Mouse (Mus musculus): ENCODE data around the gene Vmac. TPM values are rescaled to one million over a fixed set of nuclear protein-coding genes. Genes with fewer than 3 reads are reported as not detected.
A peak's percentile ranks its signal among the peaks of the same experiment; 100 is the strongest.

Gene Vmac
- polyA plus RNA-seq, 1 experiment from 2014 or later, result 14.3 TPM

GRCm38 (mm10) chr17:56757416-56758123, 39.7 kb upstream of the Vmac start, which contains the start of gene Nrtn:
Nrtn (minus strand) TSS chr17:56757530.
- H3K27me3 ChIP-seq (replicated peaks), result peaks cover 38% of the 10 kb centered on the region

GRCm38 (mm10) chr17:56756703-56757399, 39.0 kb upstream of the Vmac start:
- Histone ChIP-seq H3K27me3 (replicated peaks) (peaks cover 44% of the 10 kb centered on the region), H3K9me3 (no peaks in the 10 kb centered on the region), H3K4me1 (replicated peaks) (peaks cover 43% of the 10 kb centered on the region), H3K4me3 (replicated peaks) (peak overlapping the region; percentile 59), H3K36me3 (no peaks in the 10 kb centered on the region), H3K4me2 (replicated peaks) (peak overlapping the region; percentile 100), H3K27ac (no peak overlapping the region), H3K9ac (peak overlapping the region; percentile 61)
- ATAC-seq, result peak; percentile 23
- WGBS, result under 1% methylated on average over 51 of the region's 51 CpGs

More at GRCm38 (mm10) chr17:56757416-56758123, 39.7 kb upstream of the Vmac start, which contains the start of gene Nrtn:
- Histone ChIP-seq H3K36me3 (no peaks in the 10 kb centered on the region), H3K9ac (peak within 1 kb of the TSS; percentile 61), H3K4me3 (replicated peaks) (peak within 1 kb of the TSS; percentile 59), H3K4me1 (replicated peaks) (peaks cover 48% of the 10 kb centered on the region), H3K27ac (peak within 1 kb of the TSS; percentile 32; the same call in 1 of the 2 replicates), H3K4me2 (replicated peaks) (peak within 1 kb of the TSS; percentile 100), H3K9me3 (no peaks in the 10 kb centered on the region)
- under 1% methylated on average over 38 of the region's 48 CpGs for WGBS
- peak; percentile 71 for ATAC-seq

DNA sequence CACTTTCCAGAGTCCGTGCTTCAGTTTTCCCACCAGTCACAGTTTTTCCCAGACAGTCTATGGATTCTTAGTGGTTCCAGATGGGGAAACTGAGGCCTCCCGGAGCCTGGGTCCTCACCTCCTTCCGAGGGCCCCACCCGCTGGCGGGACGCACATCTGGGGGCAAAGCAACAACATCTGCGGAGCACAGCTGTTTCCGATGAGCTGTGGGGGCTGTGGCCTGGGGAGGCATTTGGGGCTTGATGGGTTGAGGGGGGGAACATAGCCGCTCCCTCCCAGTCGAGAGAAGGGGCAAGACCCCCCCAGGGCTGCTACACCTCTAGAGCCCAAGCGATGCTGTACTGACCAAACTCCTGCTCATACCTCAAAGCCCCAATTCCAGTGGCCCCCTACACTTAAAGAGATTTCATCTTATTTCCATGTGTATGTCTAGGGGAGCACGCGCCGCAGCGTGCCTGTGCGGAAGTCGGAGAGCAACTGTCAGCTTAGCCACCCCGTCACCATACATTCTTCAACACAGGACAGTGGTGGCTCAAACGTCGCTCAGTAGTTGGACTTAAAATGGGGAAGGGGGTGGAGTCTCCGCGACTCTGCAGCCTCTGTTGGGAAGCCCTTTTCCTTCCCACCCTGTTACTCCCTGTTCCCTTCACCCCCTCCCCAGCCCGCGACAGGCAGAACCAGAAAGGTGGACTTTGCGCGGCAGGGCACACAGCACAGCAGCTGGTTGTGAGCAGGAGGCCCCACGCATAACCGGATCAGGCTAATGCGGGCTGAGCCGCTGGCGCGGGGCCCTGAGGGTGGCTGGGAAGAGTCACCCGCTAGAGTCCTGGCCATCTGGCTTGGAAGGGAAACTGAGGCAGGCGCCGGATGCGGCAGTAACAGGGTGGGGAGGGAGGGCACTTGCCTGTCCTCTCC, 36.7 kb upstream of the Vmac start:
- Histone ChIP-seq H3K9ac (no peak overlapping the region), H3K9me3 (no peaks in the 10 kb centered on the region), H3K36me3 (no peaks in the 10 kb centered on the region), H3K4me2 (replicated peaks) (peak overlapping the region; percentile 49), H3K27me3 (replicated peaks) (peaks cover 48% of the 10 kb centered on the region), H3K27ac (no peak overlapping the region), H3K4me3 (replicated peaks) (no peak overlapping the region), H3K4me1 (replicated peaks) (peaks cover 37% of the 10 kb centered on the region)
- WGBS, result 17% methylated on average over 36 of the region's 36 CpGs
- no peak for ATAC-seq

GRCm38 (mm10) chr17:56753452-56753851, 35.6 kb upstream of the Vmac start:
- Histone ChIP-seq H3K4me1 (replicated peaks) (peaks cover 34% of the 10 kb centered on the region), H3K36me3 (no peaks in the 10 kb centered on the region), H3K4me2 (replicated peaks) (no peak overlapping the region), H3K9me3 (no peaks in the 10 kb centered on the region), H3K27me3 (replicated peaks) (peaks cover 48% of the 10 kb centered on the region), H3K4me3 (replicated peaks) (no peak overlapping the region), H3K27ac (no peak overlapping the region), H3K9ac (no peak overlapping the region)
- ATAC-seq, result no peak
- whole genome bisulfite sequencing, result 26% methylated on average over 15 of the region's 15 CpGs

- peak; percentile 55 for ATAC-seq
- H3K9ac ChIP-seq, result peak overlapping the region; percentile 32
These were observed 33.7 kb upstream of the Vmac start for GRCm38 (mm10) chr17:56751404-56752072.

DNA sequence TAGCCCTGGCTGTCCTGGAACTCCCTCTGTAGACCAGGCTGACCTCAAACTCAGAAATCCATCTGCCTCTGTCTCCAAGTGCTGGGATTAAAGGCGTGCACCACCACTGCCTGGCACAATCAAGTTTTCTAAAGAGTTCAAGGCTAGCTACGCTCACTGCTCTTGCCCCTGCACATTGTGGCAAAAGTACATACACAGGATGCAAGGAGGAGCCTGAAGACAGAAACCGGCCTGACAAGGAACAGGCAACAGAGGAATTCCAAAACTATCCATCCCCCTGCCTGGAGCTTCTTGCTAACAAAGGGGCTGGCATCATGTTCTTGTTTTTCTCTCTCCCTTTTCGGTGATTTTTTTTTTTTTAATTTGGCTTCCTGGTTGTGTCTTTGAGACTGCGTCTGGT, 26.4 kb upstream of the Vmac start:
- H3K27ac ChIP-seq, result no peak overlapping the region
- no peak overlapping the region for H3K4me3 ChIP-seq (replicated peaks)

More at GRCm38 (mm10) chr17:56751404-56752072, 33.7 kb upstream of the Vmac start:
- Histone ChIP-seq H3K27ac (no peak overlapping the region), H3K4me2 (replicated peaks) (peak overlapping the region; percentile 58), H3K4me1 (replicated peaks) (peaks cover 18% of the 10 kb centered on the region), H3K27me3 (replicated peaks) (peaks cover 43% of the 10 kb centered on the region), H3K36me3 (no peaks in the 10 kb centered on the region), H3K9me3 (no peaks in the 10 kb centered on the region), H3K4me3 (replicated peaks) (peak overlapping the region; percentile 25)
- WGBS, result 28% methylated on average over 71 of the region's 71 CpGs

GRCm38 (mm10) chr17:56740788-56741160, 23.0 kb upstream of the Vmac start:
- Histone ChIP-seq H3K9me3 (no peaks in the 10 kb centered on the region), H3K4me1 (replicated peaks) (no peaks in the 10 kb centered on the region), H3K9ac (no peak overlapping the region), H3K36me3 (no peaks in the 10 kb centered on the region), H3K27ac (no peak overlapping the region), H3K4me3 (replicated peaks) (no peak overlapping the region), H3K27me3 (replicated peaks) (no peaks in the 10 kb centered on the region), H3K4me2 (replicated peaks) (no peak overlapping the region)
- no peak for ATAC-seq
- WGBS, result 74% methylated on average over 17 of the region's 17 CpGs

More for the DNA sequence above, 26.4 kb upstream of the Vmac start:
- H3K4me2 ChIP-seq (replicated peaks), result no peak overlapping the region
- H3K36me3 ChIP-seq, result no peaks in the 10 kb centered on the region
- WGBS, result 31% methylated on average over 5 of the region's 5 CpGs
- H3K9ac ChIP-seq, result no peak overlapping the region
- ATAC-seq, result no peak
- H3K4me1 ChIP-seq (replicated peaks), result no peaks in the 10 kb centered on the region
- H3K9me3 ChIP-seq, result no peaks in the 10 kb centered on the region
- H3K27me3 ChIP-seq (replicated peaks), result no peaks in the 10 kb centered on the region

GRCm38 (mm10) chr17:56740118-56740787, 22.4 kb upstream of the Vmac start:
- H3K4me2 ChIP-seq (replicated peaks), result no peak overlapping the region
- H3K36me3 ChIP-seq, result no peaks in the 10 kb centered on the region
- no peak for ATAC-seq
- no peak overlapping the region for H3K9ac ChIP-seq
- no peak overlapping the region for H3K27ac ChIP-seq
- H3K4me1 ChIP-seq (replicated peaks), result no peaks in the 10 kb centered on the region
- H3K27me3 ChIP-seq (replicated peaks), result no peaks in the 10 kb centered on the region
- H3K9me3 ChIP-seq, result no peaks in the 10 kb centered on the region
- H3K4me3 ChIP-seq (replicated peaks), result no peak overlapping the region
- WGBS, result 79% methylated on average over 17 of the region's 17 CpGs

- H3K9ac ChIP-seq, result no peak overlapping the region
- no peaks in the 10 kb centered on the region for H3K4me1 ChIP-seq (replicated peaks)
- 80% methylated on average over 10 of the region's 10 CpGs for WGBS
- H3K4me2 ChIP-seq (replicated peaks), result no peak overlapping the region
- no peaks in the 10 kb centered on the region for H3K27me3 ChIP-seq (replicated peaks)
- ATAC-seq, result no peak
- H3K36me3 ChIP-seq, result no peaks in the 10 kb centered on the region
- H3K4me3 ChIP-seq (replicated peaks), result no peak overlapping the region
- H3K27ac ChIP-seq, result no peak overlapping the region
- H3K9me3 ChIP-seq, result no peaks in the 10 kb centered on the region
These were observed 20.4 kb upstream of the Vmac start for GRCm38 (mm10) chr17:56738221-56738620.

DNA sequence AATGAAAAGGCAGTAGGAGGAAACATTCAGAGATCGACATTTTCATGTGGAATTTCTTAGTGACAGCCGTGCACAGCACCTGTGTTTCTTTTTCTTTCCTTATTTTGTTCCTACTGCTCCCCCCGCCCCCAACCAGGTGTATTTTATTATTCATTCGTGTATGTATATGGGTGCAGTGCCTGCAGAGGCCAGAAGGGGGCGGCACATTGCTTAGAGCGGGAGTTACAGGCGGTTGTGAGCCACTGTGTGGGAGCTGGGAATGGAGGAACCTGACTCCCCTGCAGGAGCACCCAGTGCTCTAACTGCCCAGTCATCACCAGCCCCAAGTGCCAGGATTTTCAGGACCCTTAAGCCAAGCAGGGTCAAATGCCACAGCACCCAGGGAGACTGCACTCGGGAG, 18.7 kb upstream of the Vmac start:
- Histone ChIP-seq H3K4me1 (replicated peaks) (no peaks in the 10 kb centered on the region), H3K9ac (no peak overlapping the region), H3K9me3 (no peaks in the 10 kb centered on the region), H3K27ac (no peak overlapping the region), H3K36me3 (no peaks in the 10 kb centered on the region), H3K27me3 (replicated peaks) (no peaks in the 10 kb centered on the region), H3K4me2 (replicated peaks) (no peak overlapping the region), H3K4me3 (replicated peaks) (no peak overlapping the region)
- 47% methylated on average over 8 of the region's 8 CpGs for WGBS
- no peak for ATAC-seq

DNA sequence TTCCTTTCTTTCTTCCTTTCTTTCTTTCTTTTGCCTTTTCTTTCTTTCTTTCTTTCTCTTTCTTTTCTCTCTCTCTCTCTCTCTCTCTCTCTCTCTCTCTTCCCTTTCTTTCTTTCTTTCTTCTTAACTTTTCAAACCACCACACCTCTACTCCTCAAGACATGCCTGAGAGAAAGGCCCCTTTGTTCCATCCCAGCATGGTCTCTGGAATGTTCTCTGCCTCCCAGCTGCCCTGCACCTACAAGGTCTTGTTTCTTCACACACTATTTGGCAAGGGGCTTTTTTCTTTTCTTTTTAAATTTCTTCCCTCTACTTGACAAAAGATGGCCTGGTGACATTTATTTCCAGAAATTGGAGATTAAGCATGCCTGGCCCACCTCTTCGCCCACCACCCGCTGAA, 11.8 kb upstream of the Vmac start:
- H3K4me1 ChIP-seq (replicated peaks), result peaks cover 23% of the 10 kb centered on the region
- no peaks in the 10 kb centered on the region for H3K9me3 ChIP-seq
- 73% methylated on average over 2 of the region's 2 CpGs for WGBS
- no peaks in the 10 kb centered on the region for H3K27me3 ChIP-seq (replicated peaks)
- H3K36me3 ChIP-seq, result no peaks in the 10 kb centered on the region
- H3K4me2 ChIP-seq (replicated peaks), result no peak overlapping the region
- H3K4me3 ChIP-seq (replicated peaks), result no peak overlapping the region
- no peak overlapping the region for H3K27ac ChIP-seq
- no peak for ATAC-seq
- no peak overlapping the region for H3K9ac ChIP-seq
